Mouse (Mus musculus) ES-E14 (cell line): ENCODE data around the gene Slc30a6.

Experiments
- MAFK ChIP-seq: IDR thresholded peaks from 2 replicates; pipeline ENCODE4 v1.6.1; 2014; ENCODE audit warnings: mild to moderate bottlenecking, low read depth, low read length, inconsistent platforms; ENCODE audit not compliant: insufficient read depth
- ZC3H11A ChIP-seq: IDR thresholded peaks from 2 replicates; pipeline ENCODE4 v1.6.1; 2012; ENCODE audit warnings: low read depth, mild to moderate bottlenecking, inconsistent platforms, low read length, borderline replicate concordance
- ZNF384 ChIP-seq: IDR thresholded peaks from 2 replicates; pipeline ENCODE4 v1.6.1; 2012; ENCODE audit warnings: low read depth, low read length, inconsistent platforms

GRCm38 (mm10) chr17:74395383-74396065 lies at the start of gene Slc30a6:
- TF ChIP-seq MAFK (no peak), ZC3H11A (no peak), ZNF384 (no peak)
